Comparison of ENCODE assay signal across 14 mouse cellular contexts in genomic region chr4:47315458-47315857, GRCm38 (mm10). TPM values are rescaled to one million over a fixed set of nuclear protein-coding genes. Genes with fewer than 3 reads are reported as not detected.
DNase-seq lines count a peak whose midpoint lies in the region; TF ChIP-seq lines count a peak whose summit lies in the region.
"Had no signal": no experiment of that assay in that cellular context is flagged by ENCODE, and none has a peak within 500 bp of the region (broad histone marks: within the 10 kb centered on the region; RNA-seq: fewer than 3 reads in every experiment).

No protein-coding gene starts in this region.

- no peak for TF ChIP-seq CTCF in layer of hippocampus, adult 2 months (conservative IDR thresholded peaks at IDR 0.05)

- H3K4me3 ChIP-seq in layer of hippocampus, adult 2 months = no peak overlapping the region
- no peak overlapping the region for H3K4me3 ChIP-seq in macrophage (ENCODE audit: inconsistent target)
- H3K4me3 ChIP-seq: heart, embryonic 13.5 days; left cerebral cortex, adult 2 months had no signal

- 0% methylated on average over 2 of the region's 2 CpGs for WGBS in macrophage (ENCODE audit: missing documents)

- H3K36me3 ChIP-seq in macrophage (ENCODE audit: inconsistent target) = no peaks in the 10 kb centered on the region
- H3K36me3 ChIP-seq: heart, embryonic 13.5 days had no signal

- H3K79me2 ChIP-seq in macrophage (ENCODE audit: inconsistent target) = no peaks in the 10 kb centered on the region

- DNase-seq in layer of hippocampus, adult 2 months (ENCODE audit: low spot score in 2 of 2) = no peak
- no peak for DNase-seq in layer of hippocampus, postnatal 36 days
- DNase-seq in A20 (ENCODE audit: low read depth, low spot score) = peak; percentile 85
- peak; percentile 72 for DNase-seq in brain, adult 2 months (ENCODE audit: low read depth, low spot score)
- DNase-seq in thymus, postnatal 25 days = no peak
- no peak for DNase-seq in cerebellum, adult 9-11 months
- DNase-seq in urinary bladder, postnatal 25 days (ENCODE audit: low spot score) = no peak
- DNase-seq: cerebellum, postnatal 36 days had no signal

- peak overlapping the region; percentile 24; the same call in 1 of the 2 replicates for H3K27ac ChIP-seq in layer of hippocampus, adult 2 months
- peak overlapping the region; percentile 62 for H3K27ac ChIP-seq in macrophage
- H3K27ac ChIP-seq: heart, embryonic 13.5 days; hindbrain, embryonic 14.5 days; kidney, postnatal 0 days; stomach, postnatal 0 days had no signal

RNA-seq across cellular contexts. Expression of gene Tgfbr1, which starts 37.6 kb away (rescaled TPM):
- total RNA-seq in layer of hippocampus, adult 2 months (2021) = 10 to 100 TPM; 19.9 to 24.4 TPM
- total RNA-seq in layer of hippocampus, postnatal 36 days (2021) = 10 to 100 TPM; 25.3 to 25.9 TPM
- 100 to 1,000 TPM in 5 of 26 experiments, 10 to 100 TPM in 21; 20.5 to 186 (median 43.9) TPM for total RNA-seq in macrophage (2018; cell fraction: chromatin; rRNA removed)
- total RNA-seq in macrophage (2018; cell fraction: cytosol; rRNA removed) = 100 to 1,000 TPM in 1 of 26 experiments, 10 to 100 TPM in 25; 23.9 to 110 (median 47.2) TPM
- 100 to 1,000 TPM in 5 of 26 experiments, 10 to 100 TPM in 21; 44.0 to 183 (median 73.9) TPM for total RNA-seq in macrophage (2018; cell fraction: nucleus; rRNA removed)
- 31.9 to 48.4 TPM (median 37.0 TPM) in 3 replicates for polyA plus RNA-seq in macrophage (2018)

Comparison
In these comparisons a context has a peak if more than half of its experiments do, and no peak if none do; other contexts are left out.
1. DNase-seq: peak in A20 (single experiment) and brain, adult 2 months (single experiment); none in layer of hippocampus, adult 2 months (0 of 2), layer of hippocampus, postnatal 36 days (0 of 2), thymus, postnatal 25 days (single experiment), cerebellum, adult 9-11 months (single experiment) and urinary bladder, postnatal 25 days (single experiment).